Mouse (Mus musculus) adipocyte (in vitro differentiated cells): ENCODE results near the gene Sprr2b.
"Not testable (repeated sequence)": the region's sequence is repeated elsewhere in the genome, so short reads cannot be mapped to it uniquely, and the experiment has no call there.

Experiments used
- DNase-seq: peaks from one replicate; pipeline ENCODE4 v3.0.0-alpha.2; 2016; ENCODE audit warnings: low spot score

Gene Sprr2b

DNA sequence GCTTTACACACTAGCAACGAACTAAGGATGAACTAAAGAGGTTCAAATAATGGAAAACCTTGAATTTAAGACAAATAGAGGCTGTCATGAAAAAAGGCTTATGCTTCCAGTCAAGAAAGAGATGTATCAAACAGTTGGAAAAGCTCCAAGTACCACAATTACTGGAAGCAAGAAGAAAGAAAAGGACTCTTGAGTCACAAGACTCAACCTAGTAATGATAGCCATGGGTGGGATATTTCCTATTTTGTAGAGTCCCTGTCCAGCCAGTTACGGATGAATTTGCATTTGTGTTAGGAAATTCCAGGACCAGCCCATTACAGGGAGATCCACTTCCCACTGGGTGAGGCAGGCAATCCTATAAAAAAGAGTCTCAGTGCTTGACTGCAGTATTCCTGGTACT is at the start of gene Sprr2b:
Gene Sprr2b, plus strand, starts transcription at position 301 of the 400 bp plus-strand sequence.
- DNase-seq, result no peak

DNA sequence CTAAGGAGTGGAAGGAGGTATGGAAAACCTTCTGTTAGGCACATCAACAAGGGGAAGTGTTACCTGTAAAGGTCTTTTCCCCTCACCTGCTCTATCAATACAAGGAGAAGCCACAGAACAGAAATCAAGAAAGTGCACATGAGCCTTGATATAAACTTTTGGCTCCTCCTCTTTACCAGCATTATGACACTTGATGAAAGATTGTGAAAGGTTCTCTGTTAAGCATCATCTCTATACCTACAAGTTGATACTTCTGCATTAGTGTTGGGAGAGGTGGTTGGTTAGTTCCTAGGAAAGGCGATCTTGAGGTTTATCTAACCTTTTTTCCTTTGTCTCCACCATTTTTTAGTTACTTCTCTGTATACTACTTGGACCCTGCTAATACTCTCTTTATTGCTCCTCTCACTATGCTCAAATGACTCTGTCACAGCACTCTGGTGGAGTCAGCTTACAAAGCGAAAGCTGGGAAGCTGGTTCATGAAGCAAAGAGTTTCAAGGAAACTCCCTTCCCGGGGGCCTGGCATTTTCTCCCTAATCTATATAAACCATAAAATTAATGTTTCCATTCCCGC is 44.9 kb upstream of the Sprr2b start:
- DNase-seq, result not testable (repeated sequence)

DNA sequence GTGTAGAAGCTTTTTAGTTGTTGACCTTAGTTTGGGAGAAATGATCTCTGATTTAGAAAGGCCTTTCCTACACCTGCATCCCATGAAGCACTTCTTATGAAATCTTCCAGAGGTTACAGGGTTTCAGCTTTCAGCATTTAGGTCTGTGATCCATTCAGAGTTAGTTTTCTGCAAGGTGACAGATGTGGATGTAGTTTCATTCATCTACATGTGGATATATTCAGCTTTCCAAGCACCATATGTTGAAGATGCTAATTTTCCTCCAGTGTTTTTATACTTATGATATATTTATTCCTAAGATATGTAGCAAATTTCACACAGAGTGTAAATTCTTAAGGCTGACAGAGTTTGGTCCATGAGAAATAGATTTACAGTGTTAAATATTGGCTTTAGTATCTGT is 42.9 kb upstream of the Sprr2b start:
- not testable (repeated sequence) for DNase-seq

DNA sequence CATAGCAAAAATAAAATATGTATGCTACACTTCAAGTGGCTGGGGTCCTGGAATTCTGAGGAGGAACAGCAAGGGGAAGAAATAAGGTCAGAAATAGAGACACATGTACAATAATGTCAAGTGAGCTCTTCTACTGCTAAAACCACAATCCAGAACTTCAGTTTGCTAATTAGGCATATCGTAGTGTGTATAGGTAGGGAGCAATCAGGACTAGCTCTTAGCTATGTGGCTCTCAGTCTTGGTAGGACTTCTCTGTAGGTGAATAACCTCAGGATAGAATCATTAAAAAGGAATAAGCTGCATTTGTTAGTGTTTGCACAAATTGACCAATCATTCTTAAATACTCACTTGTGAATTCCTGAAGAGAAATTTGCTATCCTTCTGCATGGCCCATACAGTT is 42.4 kb upstream of the Sprr2b start:
- not testable (repeated sequence) for DNase-seq

DNA sequence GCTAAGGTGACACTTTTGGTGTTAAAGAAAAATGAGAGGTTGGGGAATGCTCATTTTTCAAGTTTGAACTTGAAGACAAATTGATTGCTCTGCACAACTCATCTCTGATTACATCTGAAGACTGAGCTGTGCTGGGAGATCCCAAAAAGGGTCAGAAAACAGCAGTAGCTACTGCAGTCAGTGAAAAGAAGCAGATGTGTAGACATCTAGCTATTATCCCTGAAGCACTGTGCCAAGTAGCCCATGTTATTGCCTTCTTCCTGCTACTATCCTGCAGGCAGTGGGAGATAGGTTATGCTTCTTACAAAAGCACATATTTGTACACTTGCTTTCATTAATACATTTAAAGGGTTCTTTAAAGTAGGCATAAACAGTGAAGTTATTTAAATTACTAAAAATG is 36.8 kb upstream of the Sprr2b start:
- DNase-seq, result not testable (repeated sequence)

- DNase-seq, result not testable (repeated sequence)
These were observed 35.3 kb upstream of the Sprr2b start for GRCm38 (mm10) chr3:92280963-92281606.

- not testable (repeated sequence) for DNase-seq
These were observed 31.3 kb upstream of the Sprr2b start, which contains the start of gene Sprr2a3 for GRCm38 (mm10) chr3:92285101-92285500. Gene Sprr2a3, plus strand, starts transcription at chr3:92285417.

DNA sequence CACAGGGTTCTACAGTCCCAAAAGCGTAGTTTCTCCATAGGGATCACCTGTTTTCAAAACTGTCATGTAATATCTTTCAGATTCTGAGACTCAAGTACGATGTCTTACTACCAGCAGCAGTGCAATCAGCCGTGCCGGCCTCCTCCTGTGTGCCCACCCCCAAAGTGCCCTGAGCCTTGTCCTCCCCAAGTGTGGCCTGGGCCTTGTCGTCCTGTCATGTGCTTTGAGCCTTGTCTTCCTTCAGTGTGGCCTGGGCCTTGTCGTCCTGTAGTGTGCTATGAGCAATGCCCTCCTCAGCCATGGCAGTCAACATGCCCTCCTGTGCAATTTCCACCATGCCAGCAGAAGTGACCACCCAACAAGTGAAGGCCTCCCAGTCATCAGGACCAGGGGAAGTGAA is 27.9 kb upstream of the Sprr2b start:
- DNase-seq, result not testable (repeated sequence)

DNA sequence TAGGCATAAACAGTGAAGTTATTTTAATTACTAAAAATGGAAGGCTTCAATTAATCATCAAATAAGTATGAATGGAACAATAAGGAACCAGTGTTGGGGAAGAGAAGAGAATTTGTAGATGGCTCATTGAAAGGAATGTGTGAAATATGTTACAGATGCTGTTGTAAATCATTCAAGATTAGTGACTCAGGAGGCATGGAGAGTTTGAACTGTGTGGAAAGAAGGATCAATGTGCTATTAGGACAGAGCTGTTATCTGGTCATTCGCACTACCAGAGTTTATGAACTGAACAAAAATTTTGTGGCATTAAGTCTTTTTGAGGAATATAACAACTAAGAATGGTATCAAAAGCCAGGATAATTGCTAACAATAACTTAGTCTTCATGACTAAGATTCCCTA is 9.0 kb upstream of the Sprr2b start:
- no peak for DNase-seq

DNA sequence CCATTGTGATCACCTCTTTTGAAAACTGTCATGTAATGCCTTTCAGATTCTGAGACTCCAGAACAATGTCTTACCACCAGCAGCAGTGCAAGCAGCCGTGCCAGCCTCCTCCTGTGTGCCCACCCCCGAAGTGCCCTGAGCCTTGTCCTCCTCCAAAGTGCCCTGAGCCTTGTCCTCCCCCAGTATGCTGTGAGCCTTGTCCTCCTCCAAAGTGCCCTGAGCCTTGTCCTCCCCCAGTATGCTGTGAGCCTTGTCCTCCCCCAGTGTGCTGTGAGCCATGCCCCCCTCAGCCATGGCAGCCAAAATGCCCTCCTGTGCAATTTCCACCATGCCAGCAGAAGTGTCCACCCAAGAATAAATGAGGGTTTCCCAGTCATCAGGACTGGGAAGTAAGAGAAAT is 964 bp downstream of the Sprr2b start:
- DNase-seq, result no peak

DNA sequence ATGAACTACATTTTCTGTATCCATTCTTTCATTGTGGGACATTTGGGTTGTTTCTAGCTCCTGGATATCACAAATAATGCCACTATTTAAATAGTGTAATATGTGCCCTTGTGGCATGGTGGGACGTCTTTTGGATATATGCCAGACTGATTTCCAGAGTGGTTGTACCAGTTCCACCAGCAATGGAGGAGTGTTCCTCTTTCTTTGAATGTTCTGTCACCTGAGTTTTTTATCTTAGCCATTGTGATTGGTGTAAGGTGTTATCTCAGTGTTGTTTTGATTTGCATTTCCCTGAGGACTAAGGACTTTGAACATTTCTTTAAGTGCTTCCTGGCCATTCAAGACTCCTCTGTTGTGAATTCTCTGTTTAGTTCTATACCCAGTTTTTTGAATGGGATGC is 19.9 kb downstream of the Sprr2b start:
- DNase-seq, result no peak

DNA sequence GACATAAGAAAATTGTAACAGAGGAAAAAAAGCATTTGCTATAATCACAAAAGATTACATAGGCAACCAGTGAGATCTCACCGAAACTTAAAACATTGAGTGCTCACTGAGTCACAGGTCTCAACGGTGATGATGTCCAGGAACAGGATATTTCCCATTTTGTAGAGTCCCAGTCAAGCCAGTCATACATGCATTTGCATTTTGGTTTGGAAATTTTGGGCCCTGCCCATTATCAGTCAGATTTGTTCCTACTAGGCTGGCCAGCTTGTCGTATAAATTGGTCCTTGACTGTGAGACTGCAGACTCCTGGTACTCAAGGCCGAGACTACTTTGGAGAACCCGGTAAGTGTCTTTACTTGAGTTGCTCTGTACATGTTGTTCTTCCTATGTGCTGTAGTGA is 22.4 kb downstream of the Sprr2b start, which contains the start of gene Sprr2d:
Gene Sprr2d, plus strand, starts transcription at position 301 of the 400 bp plus-strand sequence.
- no peak for DNase-seq

DNA sequence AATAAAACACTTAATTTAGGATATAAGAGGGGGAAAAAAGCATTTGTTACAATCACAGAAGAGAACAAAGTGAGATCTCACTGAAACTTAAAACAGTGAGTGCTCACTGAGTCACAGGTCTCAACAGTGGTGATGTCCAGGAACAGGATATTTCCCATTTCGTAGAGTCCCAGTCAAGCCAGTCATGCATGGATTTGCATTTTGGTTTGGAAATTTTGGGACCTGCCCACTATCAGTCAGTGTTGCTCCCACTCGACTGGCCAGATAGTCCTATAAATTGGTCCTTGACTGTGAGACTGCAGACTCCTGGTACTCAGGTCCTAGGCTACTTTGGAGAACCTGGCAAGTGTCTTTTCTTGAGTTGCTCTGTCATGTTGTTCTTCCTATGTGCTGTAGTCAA is 35.4 kb downstream of the Sprr2b start, which contains the start of gene Sprr2e:
Gene Sprr2e, plus strand, starts transcription at position 301 of the 400 bp plus-strand sequence.
- DNase-seq, result no peak

DNA sequence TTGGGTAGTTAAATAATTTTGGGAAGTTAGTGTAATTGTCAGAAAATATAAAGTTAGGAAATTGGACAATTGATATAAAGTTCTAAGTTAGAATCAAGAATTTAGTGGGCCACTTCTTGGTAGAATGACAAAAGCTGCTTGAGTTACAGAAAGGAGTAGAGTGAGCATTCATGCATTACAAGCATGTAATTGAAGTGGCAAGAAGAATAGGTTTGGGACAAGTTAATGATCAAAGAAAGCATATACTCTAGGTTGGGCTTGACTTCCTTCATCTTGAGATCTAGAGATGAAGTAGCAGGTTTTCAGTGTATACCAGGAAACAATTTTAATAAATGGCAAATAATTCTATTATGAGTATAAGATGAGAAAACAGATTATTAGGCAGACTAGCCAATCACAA is 45.2 kb downstream of the Sprr2b start:
- no peak for DNase-seq

DNA sequence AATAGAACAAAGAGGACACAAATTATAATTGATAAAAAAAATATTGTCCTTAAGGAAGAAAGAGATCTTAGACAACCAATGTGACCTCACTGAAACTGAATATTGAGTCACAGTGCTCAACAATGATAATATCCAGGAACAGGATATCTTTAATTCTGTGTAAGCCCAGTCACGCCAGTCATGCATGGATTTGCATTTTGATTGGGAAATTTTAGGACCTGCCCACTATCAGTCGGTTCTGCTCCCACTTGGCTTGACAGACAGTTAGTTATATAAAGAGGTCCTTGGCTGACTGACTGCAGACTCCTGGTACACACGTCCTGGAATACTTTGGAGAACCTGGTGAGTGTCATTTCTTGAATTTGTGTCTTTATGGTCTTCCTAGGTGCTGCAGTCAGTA is 48.5 kb downstream of the Sprr2b start, which contains the start of gene Sprr2f:
Gene Sprr2f, plus strand, starts transcription at position 301 of the 400 bp plus-strand sequence.
- no peak for DNase-seq
